Mouse (Mus musculus): ENCODE data around the gene Galnt7.
"Not testable (repeated sequence)": the region's sequence is repeated elsewhere in the genome, so short reads cannot be mapped to it uniquely, and the experiment has no call there.

The Galnt7 gene

GRCm38 (mm10) chr8:57540110-57540838, 112.6 kb downstream of the Galnt7 start:
- DNase-seq (ENCODE audit: low spot score in 2 of 2): peak; percentile 52 to 74

GRCm38 (mm10) chr8:57538601-57539000, 114.2 kb downstream of the Galnt7 start:
- no peak for DNase-seq (ENCODE audit: low spot score in 2 of 2)

GRCm38 (mm10) chr8:57536167-57536566, 116.7 kb downstream of the Galnt7 start:
- DNase-seq (ENCODE audit: low spot score in 2 of 2): no peak

- no peak for DNase-seq (ENCODE audit: low spot score in 2 of 2)
These were observed 118.3 kb downstream of the Galnt7 start for GRCm38 (mm10) chr8:57534495-57534894.

GRCm38 (mm10) chr8:57533106-57533505, 119.7 kb downstream of the Galnt7 start:
- no peak for DNase-seq (ENCODE audit: low spot score in 2 of 2)

- DNase-seq (ENCODE audit: low spot score in 2 of 2): no peak
These were observed 120.6 kb downstream of the Galnt7 start for GRCm38 (mm10) chr8:57532223-57532622.

- DNase-seq (ENCODE audit: low spot score in 2 of 2): peak; percentile 70 to 91
These were observed 122.0 kb downstream of the Galnt7 start for GRCm38 (mm10) chr8:57530666-57531349.

GRCm38 (mm10) chr8:57530238-57530637, 122.6 kb downstream of the Galnt7 start:
- no peak for DNase-seq (ENCODE audit: low spot score in 2 of 2)

- DNase-seq (ENCODE audit: low spot score in 2 of 2): no peak
These were observed 124.8 kb downstream of the Galnt7 start for GRCm38 (mm10) chr8:57528036-57528435.

GRCm38 (mm10) chr8:57520186-57520786, 132.5 kb downstream of the Galnt7 start:
- DNase-seq (ENCODE audit: low spot score in 2 of 2): no peak

- DNase-seq (ENCODE audit: low spot score in 2 of 2): no peak
These were observed 135.1 kb downstream of the Galnt7 start for GRCm38 (mm10) chr8:57517723-57518122.

- not testable (repeated sequence) for DNase-seq (ENCODE audit: low spot score in 2 of 2)
These were observed 136.1 kb downstream of the Galnt7 start for GRCm38 (mm10) chr8:57516685-57517084.

GRCm38 (mm10) chr8:57513178-57513661, 139.6 kb downstream of the Galnt7 start:
- DNase-seq (ENCODE audit: low spot score in 2 of 2): peak in 1 of 2 experiments; percentile 57

- peak in 1 of 2 experiments; percentile 80 for DNase-seq (ENCODE audit: low spot score in 2 of 2)
These were observed 140.4 kb downstream of the Galnt7 start for GRCm38 (mm10) chr8:57512141-57513056.

- peak; percentile 99 to 100 for DNase-seq (ENCODE audit: low spot score in 2 of 2)
These were observed 141.3 kb downstream of the Galnt7 start, which contains the start of gene Hmgb2 for GRCm38 (mm10) chr8:57511316-57512118. Hmgb2 (plus strand) TSS chr8:57511907.

- DNase-seq (ENCODE audit: low spot score in 2 of 2): no peak
These were observed 142.0 kb downstream of the Galnt7 start for GRCm38 (mm10) chr8:57510791-57511315.

GRCm38 (mm10) chr8:57508657-57509056, 144.2 kb downstream of the Galnt7 start:
- peak; percentile 5 to 38 for DNase-seq (ENCODE audit: low spot score in 2 of 2)

GRCm38 (mm10) chr8:57507556-57508063, 145.2 kb downstream of the Galnt7 start:
- peak; percentile 10 to 57 for DNase-seq (ENCODE audit: low spot score in 2 of 2)

GRCm38 (mm10) chr8:57505500-57505899, 147.3 kb downstream of the Galnt7 start:
- peak; percentile 14 to 56 for DNase-seq (ENCODE audit: low spot score in 2 of 2)

- peak; percentile 80 to 95 for DNase-seq (ENCODE audit: low spot score in 2 of 2)
These were observed 149.2 kb downstream of the Galnt7 start for GRCm38 (mm10) chr8:57503641-57504040.

Data from spleen, postnatal 4 days (tissue).